Mouse (Mus musculus) kidney, adult 2 months (tissue): ENCODE measurements around the gene U2af1l4.

Source experiments
- CTCF ChIP-seq: fragments of 200-500 bp; conservative IDR thresholded peaks from 2 replicates; pipeline ENCODE4 v1.5.1; 2011; ENCODE audit warnings: low read depth, mild to moderate bottlenecking, control low read depth, low read length, moderate library complexity, mixed read lengths; ENCODE audit not compliant: insufficient read depth, insufficient read length
- POLR2A ChIP-seq: fragments of 200-500 bp; IDR thresholded peaks from one replicate; pipeline ENCODE4 v1.6.1; 2011; ENCODE audit warnings: low read depth, low read length, control low read depth

- TF ChIP-seq CTCF: no peak
- no peak for TF ChIP-seq POLR2A
Observed at GRCm38 (mm10) chr7:30592772-30593423, 29.8 kb downstream of the U2af1l4 start.
